In the genomic region with DNA sequence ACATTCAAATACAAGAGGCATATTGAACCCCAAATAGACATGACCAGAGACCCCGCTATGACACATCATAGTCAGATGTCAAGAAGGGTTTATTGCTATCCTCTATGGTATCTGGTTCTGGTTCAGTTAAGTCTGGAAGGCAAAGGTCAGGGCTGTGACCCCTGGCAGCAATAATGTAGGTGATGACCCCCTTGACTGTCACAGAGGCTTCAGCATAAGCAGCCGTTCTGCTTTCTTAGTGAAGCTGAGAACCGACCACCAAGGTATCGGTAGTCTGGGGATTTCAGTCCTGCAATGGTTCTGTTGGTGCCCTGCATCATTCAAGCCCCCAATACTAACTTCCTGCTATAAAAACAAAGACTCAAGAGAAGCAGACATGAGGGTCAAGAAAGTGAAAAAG, we compare ENCODE assay signal across 30 mouse cellular contexts. TPM values are rescaled to one million over a fixed set of nuclear protein-coding genes. Genes with fewer than 3 reads are reported as not detected.
DNase-seq lines count a peak whose midpoint lies in the region; ATAC-seq lines count a peak whose summit lies in the region.
"Had no signal": no experiment of that assay in that cellular context is flagged by ENCODE, and none has a peak within 500 bp of the region (broad histone marks: within the 10 kb centered on the region; RNA-seq: fewer than 3 reads in every experiment).

No protein-coding gene starts in this region.

- H3K27ac ChIP-seq in forebrain, embryonic 15.5 days (replicated peaks), result peak overlapping the region; percentile 61; the same call in 1 of the 2 replicates
- H3K27ac ChIP-seq in forebrain, embryonic 12.5 days, result no peak overlapping the region
- H3K27ac ChIP-seq in heart, embryonic 12.5 days (ENCODE audit: poor library complexity, severe bottlenecking), result no peak overlapping the region
- no peak overlapping the region for H3K27ac ChIP-seq in midbrain, embryonic 11.5 days (ENCODE audit: low read depth, low read length)
- H3K27ac ChIP-seq in midbrain, embryonic 16.5 days (ENCODE audit: low read length), result no peak overlapping the region
- H3K27ac ChIP-seq: embryonic facial prominence, embryonic 10.5 days; embryonic facial prominence, embryonic 13.5 days; heart, adult 2 months; heart, embryonic 15.5 days; hindbrain, embryonic 14.5 days had no signal

- no peak overlapping the region for H3K4me3 ChIP-seq in forebrain, embryonic 15.5 days
- no peak overlapping the region for H3K4me3 ChIP-seq in forebrain, embryonic 12.5 days (replicated peaks)
- no peak overlapping the region for H3K4me3 ChIP-seq in heart, embryonic 12.5 days
- no peak overlapping the region for H3K4me3 ChIP-seq in midbrain, embryonic 11.5 days (ENCODE audit: low read depth, low read length)
- H3K4me3 ChIP-seq in midbrain, embryonic 16.5 days (ENCODE audit: low read depth, low read length), result no peak overlapping the region
- H3K4me3 ChIP-seq: embryonic facial prominence, embryonic 10.5 days; embryonic facial prominence, embryonic 13.5 days; erythroblast, embryonic 14.5 days; heart, adult 2 months; heart, embryonic 15.5 days had no signal

- no peaks in the 10 kb centered on the region for H3K4me1 ChIP-seq in forebrain, embryonic 15.5 days
- H3K4me1 ChIP-seq in forebrain, embryonic 12.5 days, result no peaks in the 10 kb centered on the region
- H3K4me1 ChIP-seq in heart, embryonic 12.5 days (replicated peaks), result 0 out of 2 replicates have a peak, but pooled peaks cover 3% of the 10 kb centered on the region
- no peaks in the 10 kb centered on the region for H3K4me1 ChIP-seq in midbrain, embryonic 11.5 days (ENCODE audit: control insufficient read depth, insufficient read depth, low read length)
- H3K4me1 ChIP-seq in midbrain, embryonic 16.5 days (ENCODE audit: control insufficient read depth, insufficient read depth, low read length), result no peaks in the 10 kb centered on the region
- H3K4me1 ChIP-seq: embryonic facial prominence, embryonic 10.5 days; embryonic facial prominence, embryonic 13.5 days; heart, embryonic 15.5 days had no signal

- no peaks in the 10 kb centered on the region for H3K27me3 ChIP-seq in forebrain, embryonic 15.5 days
- no peaks in the 10 kb centered on the region for H3K27me3 ChIP-seq in forebrain, embryonic 12.5 days
- H3K27me3 ChIP-seq in heart, embryonic 12.5 days (replicated peaks), result no peaks in the 10 kb centered on the region
- no peaks in the 10 kb centered on the region for H3K27me3 ChIP-seq in midbrain, embryonic 11.5 days (ENCODE audit: control insufficient read depth, insufficient read depth, low read length)
- H3K27me3 ChIP-seq in midbrain, embryonic 16.5 days (ENCODE audit: control insufficient read depth, insufficient read depth, low read depth, low read length), result no peaks in the 10 kb centered on the region
- H3K27me3 ChIP-seq: embryonic facial prominence, embryonic 13.5 days; heart, embryonic 15.5 days had no signal

- H3K36me3 ChIP-seq in forebrain, embryonic 15.5 days, result peaks cover 77% of the 10 kb centered on the region
- peaks cover 68% of the 10 kb centered on the region for H3K36me3 ChIP-seq in forebrain, embryonic 12.5 days (replicated peaks)
- H3K36me3 ChIP-seq in heart, embryonic 12.5 days, result peaks cover 81% of the 10 kb centered on the region
- peaks cover 3% of the 10 kb centered on the region; the same call in 1 of the 2 replicates for H3K36me3 ChIP-seq in midbrain, embryonic 11.5 days (ENCODE audit: control insufficient read depth, insufficient read depth, low read length)
- peaks cover 16% of the 10 kb centered on the region for H3K36me3 ChIP-seq in midbrain, embryonic 16.5 days (ENCODE audit: control insufficient read depth, insufficient read depth, low read length)

- no peaks in the 10 kb centered on the region for H3K9me3 ChIP-seq in forebrain, embryonic 15.5 days
- H3K9me3 ChIP-seq in forebrain, embryonic 12.5 days, result no peaks in the 10 kb centered on the region
- no peaks in the 10 kb centered on the region for H3K9me3 ChIP-seq in heart, embryonic 12.5 days (replicated peaks)
- H3K9me3 ChIP-seq in midbrain, embryonic 11.5 days (ENCODE audit: control insufficient read depth, low read length), result no peaks in the 10 kb centered on the region
- no peaks in the 10 kb centered on the region for H3K9me3 ChIP-seq in midbrain, embryonic 16.5 days (replicated peaks; ENCODE audit: control insufficient read depth, low read length, poor library complexity, severe bottlenecking)
- H3K9me3 ChIP-seq: embryonic facial prominence, embryonic 10.5 days; embryonic facial prominence, embryonic 13.5 days; heart, embryonic 15.5 days had no signal

- WGBS in forebrain, embryonic 15.5 days, result 94% methylated on average over 4 of the region's 4 CpGs
- 90% methylated on average over 4 of the region's 4 CpGs for WGBS in forebrain, embryonic 12.5 days
- 89% methylated on average over 4 of the region's 4 CpGs for WGBS in heart, embryonic 12.5 days
- WGBS in midbrain, embryonic 11.5 days, result 83% methylated on average over 4 of the region's 4 CpGs
- 91% methylated on average over 4 of the region's 4 CpGs for WGBS in midbrain, embryonic 16.5 days

- DNase-seq in cerebellum, adult 11-12 months, result peak; percentile 28
- DNase-seq in cerebellum, adult 11 months, result no peak
- peak; percentile 62 for DNase-seq in heart, adult 11 months
- DNase-seq in midbrain, embryonic 11.5 days (ENCODE audit: low spot score, missing footprints), result peak; percentile 53
- DNase-seq: adrenal gland, adult 8-10 months; adrenal gland, postnatal 25 days; cerebellum, adult 8-10 months; embryo, embryonic 11 days; gastrocnemius, postnatal 25 days; heart, adult 2 months; heart, postnatal 10 days; heart, postnatal 4 days; kidney, adult 11 months; kidney, adult 8-10 months had no signal

- H3K9ac ChIP-seq in forebrain, embryonic 15.5 days (replicated peaks), result no peak overlapping the region
- H3K9ac ChIP-seq in forebrain, embryonic 12.5 days, result no peak overlapping the region
- H3K9ac ChIP-seq in heart, embryonic 12.5 days, result no peak overlapping the region
- H3K9ac ChIP-seq in midbrain, embryonic 11.5 days (ENCODE audit: low read length), result no peak overlapping the region
- H3K9ac ChIP-seq in midbrain, embryonic 16.5 days (ENCODE audit: low read depth, low read length), result no peak overlapping the region
- H3K9ac ChIP-seq: embryonic facial prominence, embryonic 13.5 days; heart, embryonic 15.5 days; hindbrain, embryonic 14.5 days had no signal

- ATAC-seq in forebrain, embryonic 15.5 days (replicated peaks), result no peak
- ATAC-seq in forebrain, embryonic 12.5 days (ENCODE audit: low FRiP score), result no peak
- no peak for ATAC-seq in heart, embryonic 12.5 days (ENCODE audit: insufficient number of reproducible peaks, low FRiP score)
- no peak for ATAC-seq in midbrain, embryonic 11.5 days (ENCODE audit: low FRiP score)
- ATAC-seq in midbrain, embryonic 16.5 days, result no peak
- ATAC-seq: activated CD4-positive, CD25-positive, alpha-beta regulatory T cell, adult 4 months; hindbrain, postnatal 0 days; inflammation-experienced regulatory T-cells, adult 6 months had no signal

- H3K4me2 ChIP-seq in forebrain, embryonic 15.5 days (replicated peaks), result no peak overlapping the region
- H3K4me2 ChIP-seq in forebrain, embryonic 12.5 days, result no peak overlapping the region
- no peak overlapping the region for H3K4me2 ChIP-seq in heart, embryonic 12.5 days
- H3K4me2 ChIP-seq in midbrain, embryonic 11.5 days, result no peak overlapping the region
- no peak overlapping the region for H3K4me2 ChIP-seq in midbrain, embryonic 16.5 days (ENCODE audit: low read length)
- H3K4me2 ChIP-seq: embryonic facial prominence, embryonic 13.5 days; heart, embryonic 11.5 days; heart, embryonic 15.5 days; hindbrain, embryonic 14.5 days had no signal

RNA-seq across cellular contexts. Expression of a gene that starts 6.8 kb away (rescaled TPM):
- polyA plus RNA-seq in forebrain, embryonic 15.5 days (2015; fragmentation: Nextera tagmentation; extraction: Ambion mirVana), result 2.4 and 2.5 TPM in 2 replicates
- 2.7 and 2.9 TPM in 2 replicates for polyA plus RNA-seq in forebrain, embryonic 12.5 days (2016; fragmentation: Nextera tagmentation; extraction: Ambion mirVana)
- 2.2 and 2.8 TPM in 2 replicates for polyA plus RNA-seq in heart, embryonic 12.5 days (2016; fragmentation: Nextera tagmentation; extraction: Ambion mirVana)
- polyA plus RNA-seq in midbrain, embryonic 11.5 days (2014; fragmentation: Nextera tagmentation; extraction: Ambion mirVana), result 0.98 and 1.9 TPM in 2 replicates
- 1.4 and 2.2 TPM in 2 replicates for polyA plus RNA-seq in midbrain, embryonic 16.5 days (2015; fragmentation: Nextera tagmentation; extraction: Ambion mirVana)

RNA-seq across cellular contexts. Expression of a gene that starts 13.6 kb away (rescaled TPM):
- polyA plus RNA-seq in forebrain, embryonic 15.5 days (2015; fragmentation: Nextera tagmentation; extraction: Ambion mirVana), result 102 and 103 TPM in 2 replicates
- polyA plus RNA-seq in forebrain, embryonic 12.5 days (2016; fragmentation: Nextera tagmentation; extraction: Ambion mirVana), result 91.9 and 93.5 TPM in 2 replicates
- polyA plus RNA-seq in heart, embryonic 12.5 days (2016; fragmentation: Nextera tagmentation; extraction: Ambion mirVana), result 100 and 104 TPM in 2 replicates
- polyA plus RNA-seq in midbrain, embryonic 11.5 days (2014; fragmentation: Nextera tagmentation; extraction: Ambion mirVana), result 91.2 and 96.6 TPM in 2 replicates
- polyA plus RNA-seq in midbrain, embryonic 16.5 days (2015; fragmentation: Nextera tagmentation; extraction: Ambion mirVana), result 94.1 and 105 TPM in 2 replicates

RNA-seq across cellular contexts. Expression of a gene that starts 14.7 kb away (rescaled TPM):
- 55.3 and 55.9 TPM in 2 replicates for polyA plus RNA-seq in forebrain, embryonic 15.5 days (2015; fragmentation: Nextera tagmentation; extraction: Ambion mirVana)
- polyA plus RNA-seq in forebrain, embryonic 12.5 days (2016; fragmentation: Nextera tagmentation; extraction: Ambion mirVana), result 39.4 and 40.1 TPM in 2 replicates
- 14.7 and 17.3 TPM in 2 replicates for polyA plus RNA-seq in heart, embryonic 12.5 days (2016; fragmentation: Nextera tagmentation; extraction: Ambion mirVana)
- 16.4 and 19.7 TPM in 2 replicates for polyA plus RNA-seq in midbrain, embryonic 11.5 days (2014; fragmentation: Nextera tagmentation; extraction: Ambion mirVana)
- polyA plus RNA-seq in midbrain, embryonic 16.5 days (2015; fragmentation: Nextera tagmentation; extraction: Ambion mirVana), result 60.5 and 65.5 TPM in 2 replicates

RNA-seq across cellular contexts. Expression of a gene that starts 28.1 kb away (rescaled TPM):
- 6.0 and 6.1 TPM in 2 replicates for polyA plus RNA-seq in forebrain, embryonic 15.5 days (2015; fragmentation: Nextera tagmentation; extraction: Ambion mirVana)
- 3.9 and 7.9 TPM in 2 replicates for polyA plus RNA-seq in forebrain, embryonic 12.5 days (2016; fragmentation: Nextera tagmentation; extraction: Ambion mirVana)
- not detected in 2 replicates for polyA plus RNA-seq in heart, embryonic 12.5 days (2016; fragmentation: Nextera tagmentation; extraction: Ambion mirVana)
- 6.7 TPM in 1 of 2 replicates, not detected in the other for polyA plus RNA-seq in midbrain, embryonic 11.5 days (2014; fragmentation: Nextera tagmentation; extraction: Ambion mirVana)
- 12.6 TPM in 1 of 2 replicates, not detected in the other for polyA plus RNA-seq in midbrain, embryonic 16.5 days (2015; fragmentation: Nextera tagmentation; extraction: Ambion mirVana)
- polyA plus RNA-seq: activated CD4-positive, CD25-positive, alpha-beta regulatory T cell, adult 4 months; brain, embryonic 14.5 days; cortical plate, adult 2 months; erythroblast, embryonic 14.5 days; gonadal fat pad, adult 2 months; heart, adult 2 months; inflammation-experienced regulatory T-cells, adult 6 months had no signal
